Mouse (Mus musculus) lung, adult 18-20 months (tissue): ENCODE data around the gene Mfsd14a.
A peak's percentile ranks its signal among the peaks of the same experiment; 100 is the strongest.

Experiments
- DNase-seq, 2 experiments: peaks; one replicate each; pipeline ENCODE4 v3.0.0; 2022; ENCODE audit warnings: mixed read lengths in 2 of 2

Gene Mfsd14a

GRCm38 (mm10) chr3:116652033-116652446 lies 10.4 kb downstream of the Mfsd14a start:
- DNase-seq = no peak

GRCm38 (mm10) chr3:116650698-116651097 lies 11.8 kb downstream of the Mfsd14a start:
- DNase-seq = no peak

- DNase-seq = no peak
Measured at GRCm38 (mm10) chr3:116648805-116649204, 13.7 kb downstream of the Mfsd14a start.

- DNase-seq = no peak
Measured at GRCm38 (mm10) chr3:116646387-116646786, 16.1 kb downstream of the Mfsd14a start.

- DNase-seq = no peak
Measured at GRCm38 (mm10) chr3:116642373-116642772, 20.1 kb downstream of the Mfsd14a start.

- DNase-seq = no peak
Measured at GRCm38 (mm10) chr3:116641811-116642371, 20.6 kb downstream of the Mfsd14a start.

- DNase-seq = no peak
Measured at GRCm38 (mm10) chr3:116640024-116640423, 22.5 kb downstream of the Mfsd14a start.

GRCm38 (mm10) chr3:116638572-116638971 lies 23.9 kb downstream of the Mfsd14a start:
- no peak for DNase-seq

GRCm38 (mm10) chr3:116637693-116638476 lies 24.6 kb downstream of the Mfsd14a start:
- no peak for DNase-seq

- no peak for DNase-seq
Measured at GRCm38 (mm10) chr3:116635799-116636198, 26.7 kb downstream of the Mfsd14a start.

GRCm38 (mm10) chr3:116634853-116635252 lies 27.6 kb downstream of the Mfsd14a start:
- no peak for DNase-seq

- no peak for DNase-seq
Measured at GRCm38 (mm10) chr3:116634091-116634490, 28.4 kb downstream of the Mfsd14a start.

- DNase-seq = peak in 1 of 2 experiments; percentile 35
Measured at GRCm38 (mm10) chr3:116632971-116633370, 29.5 kb downstream of the Mfsd14a start.

- DNase-seq = no peak
Measured at GRCm38 (mm10) chr3:116631459-116631858, 31.0 kb downstream of the Mfsd14a start.

GRCm38 (mm10) chr3:116622641-116623040 lies 39.8 kb downstream of the Mfsd14a start:
- DNase-seq = no peak

- no peak for DNase-seq
Measured at GRCm38 (mm10) chr3:116620636-116621370, 41.7 kb downstream of the Mfsd14a start.

- no peak for DNase-seq
Measured at GRCm38 (mm10) chr3:116618855-116619254, 43.6 kb downstream of the Mfsd14a start.

GRCm38 (mm10) chr3:116615318-116616068 lies 47.0 kb downstream of the Mfsd14a start:
- no peak for DNase-seq

- DNase-seq = peak; percentile 34 to 58
Measured at GRCm38 (mm10) chr3:116614295-116614892, 48.1 kb downstream of the Mfsd14a start, which contains the start of gene Trmt13. Gene Trmt13, minus strand, starts transcription at chr3:116614587.

GRCm38 (mm10) chr3:116604570-116604969 lies 57.9 kb downstream of the Mfsd14a start:
- no peak for DNase-seq

GRCm38 (mm10) chr3:116601781-116602180 lies 60.7 kb downstream of the Mfsd14a start:
- no peak for DNase-seq

GRCm38 (mm10) chr3:116601005-116601404 lies 61.5 kb downstream of the Mfsd14a start:
- no peak for DNase-seq
